Mouse (Mus musculus) CH12F3 (cell line): Measurements from ENCODE around the gene Pdss2.

Experiments
- in situ Hi-C: fragments of 300-500 bp; cut with MboI; formaldehyde crosslinking; loops from 2 replicates; pipeline ENCODE4 v1.14.3; 2020; ENCODE audit warnings: low sequenced_read_pairs

Pdss2 gene

DNA sequence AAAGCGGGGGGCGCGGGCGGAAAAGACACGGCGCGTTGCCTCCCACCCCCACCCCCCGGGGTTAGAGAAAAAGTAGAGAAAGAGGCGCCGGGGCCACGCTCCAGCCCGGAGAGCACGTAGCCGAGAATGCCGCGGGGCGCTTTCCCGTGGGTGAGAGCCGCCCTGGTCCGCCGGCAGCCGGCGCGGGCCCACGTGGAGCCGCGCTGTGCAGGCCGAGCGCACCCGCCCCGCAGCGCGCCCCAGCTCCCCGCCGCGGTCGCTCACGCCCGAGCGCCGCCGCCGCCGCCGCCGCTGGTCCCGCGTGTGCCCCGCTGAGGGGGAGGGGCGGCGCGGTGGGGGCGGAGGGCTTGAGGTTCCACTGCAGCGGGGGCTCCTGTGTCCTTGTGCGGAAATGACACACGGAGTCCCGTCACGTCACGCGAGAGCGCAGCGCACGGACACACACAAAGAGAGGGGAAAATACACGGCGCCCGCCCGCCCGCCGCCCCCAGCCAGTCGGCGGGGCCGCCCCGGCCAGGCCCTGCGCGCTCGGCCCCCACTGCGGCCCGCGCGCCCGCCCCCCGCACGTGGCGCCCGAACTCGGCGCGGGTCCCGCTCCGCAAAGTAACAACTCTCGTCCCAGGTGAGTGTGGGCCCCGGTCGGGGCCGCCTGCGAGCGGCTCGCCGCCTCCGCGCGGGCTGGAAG is 257.6 kb downstream of the Pdss2 start, which contains the start of gene Bend3:
TSS of gene Bend3 (plus strand) at position 81 of the 685 bp plus-strand sequence.
- in situ Hi-C loops, result no loop called here

DNA sequence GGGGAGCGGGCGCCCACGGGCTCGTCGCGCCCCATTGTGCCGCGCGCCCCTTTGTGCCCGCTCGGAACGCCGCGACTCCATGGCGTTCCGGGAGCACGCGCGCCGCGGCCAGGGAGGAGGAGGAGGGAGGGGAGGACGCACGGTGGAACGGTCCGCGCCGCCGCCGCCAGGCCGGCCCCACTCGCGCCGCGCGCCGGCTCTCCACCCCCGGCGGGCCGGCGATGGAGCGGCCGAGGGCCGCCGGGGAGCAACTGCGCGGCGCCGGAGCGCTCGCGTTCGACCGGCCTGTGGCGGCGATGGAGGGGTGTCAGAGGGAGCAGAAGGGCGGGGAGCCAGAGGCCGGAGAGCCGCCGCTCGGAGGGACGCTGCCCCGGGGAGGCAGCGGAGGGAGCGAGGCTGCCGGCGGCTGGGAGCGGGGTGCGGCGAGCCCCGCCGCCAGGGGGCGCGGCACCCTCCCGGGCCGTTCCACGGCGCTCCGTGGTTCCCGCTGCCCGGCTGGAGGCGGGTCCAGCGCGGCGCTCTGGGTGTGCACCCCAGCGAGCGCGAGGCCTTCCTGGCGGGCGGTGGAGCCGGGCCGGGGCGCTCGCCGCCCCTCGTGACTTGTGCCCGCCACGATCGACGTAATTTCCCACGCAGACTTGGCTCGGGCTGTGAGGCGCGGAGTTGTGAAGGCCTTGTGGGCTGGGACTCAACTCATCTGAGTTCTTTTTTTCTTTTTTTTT is 258.3 kb downstream of the Pdss2 start:
- in situ Hi-C loops, result no loop called here

DNA sequence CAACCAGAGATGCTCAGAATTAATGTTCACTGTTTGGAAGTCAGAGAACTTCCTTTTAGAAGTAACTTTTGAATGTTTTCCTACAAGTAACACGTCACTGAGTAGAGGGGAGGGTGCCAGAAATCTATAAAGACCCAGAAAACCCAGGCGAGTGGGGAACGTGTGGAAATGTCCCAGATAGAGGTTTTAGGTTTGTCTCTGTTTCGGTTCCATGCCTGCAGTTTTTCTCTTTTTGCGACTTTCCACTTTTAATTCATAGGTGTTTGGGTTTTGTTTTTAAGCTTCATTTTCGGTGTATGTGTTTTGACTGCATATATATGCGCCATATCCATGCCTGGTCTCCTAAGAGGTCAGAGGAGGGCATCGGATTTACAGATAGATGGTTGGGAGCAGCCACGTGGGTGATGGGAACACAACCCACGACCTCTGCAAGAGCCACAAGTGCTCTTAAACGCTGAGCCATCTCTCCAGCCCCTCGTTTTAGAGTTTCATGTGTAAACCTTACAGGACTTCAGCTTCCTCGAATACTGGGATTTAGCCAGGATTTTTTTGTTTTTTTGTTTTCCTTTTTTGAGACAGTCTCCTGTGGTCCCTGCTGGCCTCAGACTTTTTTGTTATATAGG is 259.1 kb downstream of the Pdss2 start:
- in situ Hi-C loops, result no loop called here

DNA sequence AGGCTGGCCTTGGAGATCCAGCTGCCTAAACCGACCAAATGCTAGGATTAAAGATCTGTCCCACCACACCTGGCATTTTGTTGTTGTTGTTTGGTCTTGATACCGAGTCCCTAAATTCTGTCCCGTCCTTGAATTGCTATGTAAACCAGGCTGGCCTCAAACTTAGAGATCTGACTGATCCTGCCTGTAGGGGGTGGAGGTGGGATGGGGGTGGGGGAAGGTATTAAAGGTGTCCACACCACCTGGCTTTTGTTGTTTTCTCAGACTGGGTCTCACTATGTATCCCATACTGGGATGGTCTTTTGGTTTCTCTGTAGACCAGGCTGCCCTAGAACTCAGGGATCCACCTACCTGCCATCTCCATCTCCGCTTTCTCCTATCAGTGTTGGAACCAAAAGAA is 259.9 kb downstream of the Pdss2 start:
- in situ Hi-C loops, result no loop called here

DNA sequence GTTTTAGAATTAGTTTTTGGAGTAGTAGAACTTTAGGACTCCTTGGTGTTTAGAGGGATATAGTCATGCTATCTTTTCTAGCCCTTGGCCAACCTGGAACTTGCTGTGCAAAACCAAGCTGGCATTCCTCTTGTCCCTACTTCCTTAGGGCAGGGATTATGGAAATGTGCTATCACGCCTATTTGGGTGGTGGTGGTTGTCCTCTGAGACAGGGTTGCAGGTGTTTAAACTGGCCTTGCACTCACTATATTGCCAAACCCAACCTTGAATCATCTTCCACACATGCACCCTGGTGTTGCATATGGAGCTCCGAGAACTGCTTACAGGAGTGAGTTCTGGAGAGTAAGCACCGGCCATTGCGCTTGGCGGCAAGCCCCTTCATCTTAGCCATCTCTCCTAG is 260.7 kb downstream of the Pdss2 start:
- in situ Hi-C loops, result no loop called here

DNA sequence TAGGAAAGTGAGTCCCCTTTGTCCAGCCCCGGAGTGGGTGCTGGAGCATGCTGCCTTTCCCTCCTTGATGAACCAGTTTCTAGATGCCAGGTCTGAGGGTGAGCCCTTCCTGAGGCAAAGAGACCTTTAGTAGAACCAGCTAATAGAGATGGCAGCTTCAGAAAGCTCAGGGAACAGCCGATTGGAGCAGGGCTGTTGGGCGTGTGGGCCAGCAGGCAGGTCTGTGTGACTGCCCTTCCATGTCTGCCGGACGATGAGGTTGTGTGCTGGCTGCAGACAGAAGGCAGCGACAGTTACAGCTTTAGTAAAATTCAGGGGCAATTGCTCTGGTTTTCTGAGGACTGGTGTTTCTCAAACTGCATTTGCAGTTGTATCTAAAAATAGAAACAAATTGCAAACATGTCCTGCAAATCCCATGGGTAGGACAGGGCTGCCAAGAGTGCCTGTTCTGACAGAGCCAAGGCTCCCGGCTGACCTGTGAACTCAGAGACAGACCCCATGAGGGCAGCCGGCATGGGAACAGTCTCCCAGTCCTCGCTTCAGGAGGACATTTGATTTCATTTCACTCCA is 262.2 kb downstream of the Pdss2 start:
- in situ Hi-C loops, result no loop called here

DNA sequence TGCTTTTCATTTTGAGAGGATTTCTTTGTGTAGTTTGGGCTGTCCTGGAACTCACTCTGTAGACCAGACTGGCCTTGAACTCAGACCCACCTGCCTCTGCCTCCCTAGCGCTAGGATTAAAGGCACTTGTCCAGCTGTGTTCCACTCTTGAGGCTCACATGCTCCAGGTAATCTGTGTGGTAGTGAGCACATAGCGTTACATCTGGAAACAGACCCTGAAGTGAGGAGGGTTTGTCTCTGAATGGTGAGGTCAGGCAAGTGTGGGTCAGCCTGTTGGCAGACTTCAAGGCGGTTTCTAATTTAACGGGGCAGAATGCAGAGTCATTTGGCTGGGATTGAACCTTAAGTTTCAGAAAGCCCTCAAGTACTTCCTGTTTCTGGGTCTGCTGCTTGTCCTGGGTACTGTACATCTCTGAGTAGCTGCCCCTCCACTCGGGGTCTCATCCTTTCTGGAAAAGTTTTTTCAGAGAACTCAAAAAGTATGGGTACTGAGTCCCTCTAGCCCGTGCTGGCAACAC is 264.5 kb downstream of the Pdss2 start:
- in situ Hi-C loops, result no loop called here

DNA sequence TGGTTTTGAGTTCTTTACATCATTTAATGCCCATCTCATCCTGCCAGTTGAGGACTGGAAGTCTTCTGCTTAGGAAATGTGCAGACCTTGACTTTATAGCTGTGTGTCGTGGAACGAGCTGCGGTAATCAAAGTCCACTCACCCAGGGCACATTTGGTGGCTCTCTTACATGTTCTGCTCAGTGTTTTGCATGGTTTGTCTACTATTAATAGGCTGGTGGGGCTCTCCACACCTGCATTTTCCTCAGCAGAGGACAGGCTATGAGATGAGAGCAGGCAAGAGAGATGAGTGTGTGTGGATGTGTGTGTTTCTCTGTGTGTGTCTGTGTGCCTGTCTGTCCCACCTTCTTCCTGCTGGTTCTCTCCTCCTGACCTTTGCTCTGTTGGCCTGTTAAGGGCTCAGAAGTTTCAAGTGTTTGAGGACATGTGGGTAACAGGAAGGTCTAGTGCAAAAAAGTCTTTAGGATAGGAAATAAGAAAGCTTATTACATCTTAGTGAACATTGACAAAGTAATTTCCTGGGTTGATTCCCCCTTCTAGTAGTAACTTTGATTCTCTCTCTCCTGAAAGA is 266.2 kb downstream of the Pdss2 start:
- in situ Hi-C loops, result no loop called here

DNA sequence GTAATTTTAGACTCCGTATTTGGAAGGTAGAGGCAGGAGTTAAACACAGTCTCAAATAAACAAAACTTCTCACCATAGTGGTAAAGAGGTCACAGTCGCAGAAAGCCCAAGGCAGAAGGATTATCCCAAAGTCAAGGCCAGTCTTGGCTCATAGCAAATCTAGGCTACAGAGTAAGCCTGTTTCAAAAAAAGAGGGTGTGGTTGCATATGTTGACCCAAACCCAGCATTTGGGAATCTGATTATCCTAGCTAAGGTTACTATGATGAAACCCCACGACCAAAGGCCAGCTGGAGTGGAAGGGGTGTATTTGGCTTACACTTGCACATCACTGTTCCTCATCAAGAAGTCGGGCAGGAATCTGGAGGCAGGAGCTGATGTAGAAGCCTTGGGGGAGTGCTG is 267.0 kb downstream of the Pdss2 start:
- in situ Hi-C loops, result no loop called here

DNA sequence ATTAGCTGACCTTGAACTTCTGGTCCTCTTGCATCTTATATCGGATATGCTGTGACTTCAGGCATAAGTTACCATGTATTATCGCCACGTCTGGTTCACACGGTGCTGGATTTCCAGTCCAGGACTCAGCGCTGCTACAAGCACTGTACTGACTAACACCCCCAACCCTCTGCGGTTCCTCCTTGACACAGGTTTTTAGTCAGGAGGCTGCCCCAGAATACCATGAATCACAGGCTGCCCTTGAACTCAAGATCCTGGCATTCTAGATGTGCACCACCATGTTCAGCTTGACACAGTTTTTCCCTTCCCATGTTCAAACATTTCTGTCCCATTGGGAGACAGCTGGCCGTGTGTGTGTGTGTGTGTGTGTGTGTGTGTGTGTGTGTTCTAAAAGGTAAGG is 267.9 kb downstream of the Pdss2 start:
- in situ Hi-C loops, result no loop called here

DNA sequence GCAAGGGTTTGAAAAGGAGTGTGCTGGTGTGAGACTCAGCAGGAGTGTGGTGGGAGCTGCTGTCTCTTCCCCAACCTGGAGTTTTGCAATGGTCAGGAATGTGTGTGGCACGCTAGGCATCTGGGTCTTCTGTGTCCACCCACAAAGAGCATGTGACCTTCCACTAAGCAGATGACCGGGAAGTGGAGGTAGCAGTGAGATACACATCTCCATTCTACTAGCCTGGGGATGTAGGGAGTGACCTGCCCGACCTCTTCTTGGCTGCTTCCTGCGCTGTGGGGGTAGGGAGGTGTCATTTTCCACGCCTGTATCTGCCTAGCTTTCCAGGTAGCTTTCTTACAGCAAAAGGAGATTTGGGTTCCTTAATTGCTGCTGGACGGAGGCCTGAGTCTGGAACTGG is 268.3 kb downstream of the Pdss2 start:
- in situ Hi-C loops, result no loop called here

DNA sequence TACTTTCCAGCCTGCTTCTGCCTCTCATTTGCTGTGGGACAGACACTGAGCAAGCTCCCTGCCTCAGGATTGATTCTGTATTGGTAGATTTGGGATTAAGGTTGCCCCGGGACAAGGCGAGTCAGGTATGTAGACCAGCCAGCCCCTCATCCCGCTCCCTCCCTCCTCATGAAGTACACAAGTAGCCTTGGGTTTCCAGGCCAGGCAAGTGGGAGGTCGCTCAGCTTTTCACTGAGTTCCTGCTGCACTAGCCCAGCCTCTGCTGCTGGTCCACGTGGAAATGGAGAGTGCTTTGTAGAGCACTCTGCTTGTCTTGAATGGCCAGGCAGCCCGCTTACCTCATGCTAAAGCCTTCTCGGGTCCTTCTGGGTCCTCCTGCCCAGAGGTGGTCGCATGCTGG is 268.7 kb downstream of the Pdss2 start:
- in situ Hi-C loops, result no loop called here

DNA sequence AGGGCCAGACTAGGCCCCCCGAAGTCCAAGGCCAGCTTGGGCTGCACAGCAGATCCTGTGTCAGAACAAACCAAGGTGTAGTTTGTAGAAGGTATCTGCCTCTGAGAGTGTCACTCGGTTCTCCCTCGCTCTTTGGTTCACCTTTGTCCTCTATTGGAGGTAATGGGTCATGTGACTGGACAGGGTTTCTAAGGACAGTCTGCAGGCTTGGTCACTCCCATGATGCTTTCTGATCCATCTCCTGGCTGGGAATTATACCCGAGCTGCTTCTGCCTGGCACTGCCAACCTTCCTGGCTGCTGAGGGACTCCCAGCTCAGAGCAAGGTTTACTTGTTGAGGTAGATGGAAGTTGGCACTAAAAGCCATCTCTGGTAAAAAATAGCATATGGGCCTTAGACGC is 269.6 kb downstream of the Pdss2 start:
- in situ Hi-C loops, result no loop called here

DNA sequence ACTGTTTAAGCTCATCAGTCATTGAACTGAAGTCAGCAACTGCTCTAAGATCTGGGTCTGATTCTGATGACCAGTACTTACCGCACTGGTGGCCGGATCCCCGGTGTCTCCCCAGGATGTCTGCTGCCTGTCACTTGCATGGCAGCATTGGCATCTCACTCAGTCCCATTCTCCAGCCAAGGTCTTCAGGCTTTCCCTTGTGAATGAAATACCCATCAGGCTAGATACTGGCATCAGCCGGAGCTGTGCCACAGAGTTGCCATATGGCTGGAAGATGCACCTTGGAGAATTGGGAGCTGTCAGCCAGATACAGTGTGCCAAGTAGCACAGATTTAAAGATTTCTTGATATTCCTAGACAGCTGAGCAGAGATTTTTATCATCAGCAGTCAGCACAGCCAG is 281.3 kb downstream of the Pdss2 start:
- in situ Hi-C loops, result no loop called here

DNA sequence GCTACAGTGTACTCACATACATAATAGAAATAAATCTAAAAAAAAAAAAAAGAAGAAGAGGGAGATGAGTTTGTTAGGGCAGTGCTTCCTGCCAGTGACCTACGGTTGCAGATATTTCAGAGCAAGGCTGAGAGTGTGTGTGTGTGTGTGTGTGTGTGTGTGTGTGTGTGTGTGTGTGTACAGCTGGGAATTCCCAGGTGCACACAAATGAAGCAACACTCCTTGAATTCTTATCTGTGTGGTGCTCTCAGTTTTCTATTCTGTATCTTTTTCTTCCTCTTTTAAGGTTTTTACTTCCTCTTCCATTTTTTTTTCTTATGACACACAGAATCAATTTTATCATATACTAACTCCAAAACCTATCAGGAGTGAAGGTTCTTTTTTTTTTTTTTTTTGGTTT is 283.0 kb downstream of the Pdss2 start:
- in situ Hi-C loops, result no loop called here

DNA sequence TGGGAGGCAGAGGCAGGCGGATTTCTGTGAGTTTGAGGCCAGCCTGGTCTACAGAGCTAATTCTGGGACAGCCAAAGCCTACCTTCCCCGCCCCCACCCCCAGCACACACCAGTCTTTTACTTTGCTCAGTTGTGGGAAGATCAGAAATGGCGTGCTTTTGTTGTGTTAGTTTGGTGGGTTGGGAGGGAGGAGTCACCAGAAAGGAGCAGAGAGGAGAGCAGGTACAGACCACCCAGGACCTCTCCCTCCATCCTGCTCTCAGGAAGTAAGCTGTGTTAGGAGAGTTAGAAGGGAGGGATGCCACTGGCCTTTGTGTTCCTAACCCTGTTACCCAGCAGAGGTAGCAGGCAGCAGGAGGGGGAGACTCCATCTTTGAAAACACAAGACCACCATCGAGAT is 285.8 kb downstream of the Pdss2 start:
- in situ Hi-C loops, result no loop called here

DNA sequence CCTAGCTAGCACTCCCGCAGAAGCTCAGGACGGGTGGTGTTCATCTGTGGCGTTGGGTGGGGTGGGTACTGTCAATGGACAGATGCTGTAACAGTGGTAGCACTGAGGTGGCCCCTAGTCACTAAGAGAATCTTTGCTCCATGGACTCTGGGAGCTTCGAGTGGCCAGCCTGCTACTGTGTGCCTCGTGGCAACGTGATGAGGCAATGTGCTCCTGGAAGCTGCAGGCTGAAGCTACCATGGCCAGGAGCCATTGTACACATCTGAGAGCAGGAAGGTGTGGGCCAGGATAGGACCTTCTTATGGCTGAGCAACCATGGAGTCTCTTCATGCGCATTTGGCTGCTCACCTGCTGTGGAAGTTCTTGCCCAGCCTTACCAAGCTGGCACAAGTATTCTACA is 287.9 kb downstream of the Pdss2 start:
- in situ Hi-C loops, result no loop called here

DNA sequence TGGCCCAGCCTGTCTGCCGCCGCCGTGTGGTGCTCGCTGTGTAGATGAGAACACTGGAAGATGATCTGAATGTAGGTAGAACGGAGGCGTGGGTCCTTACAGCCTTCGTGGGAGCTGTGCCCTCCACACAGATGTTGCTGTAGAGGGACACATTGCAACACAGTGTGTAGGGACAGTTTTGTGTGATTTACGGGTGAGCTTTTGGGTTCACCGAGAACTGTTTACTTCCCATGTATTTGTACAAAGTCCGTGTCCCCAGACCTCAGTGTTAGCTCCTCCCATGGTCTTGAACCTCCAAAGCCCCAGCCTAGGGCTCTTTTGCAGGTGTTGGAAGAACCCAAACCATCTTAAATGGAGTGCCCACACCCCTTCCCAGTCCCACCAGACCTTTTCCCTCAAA is 291.7 kb downstream of the Pdss2 start:
- in situ Hi-C loops, result no loop called here
